Mouse (Mus musculus): ENCODE data around the gene AC170998.1.

Gene AC170998.1

GRCm38 (mm10) chr17:28725783-28726182 lies at the start of gene AC170998.1:
Gene AC170998.1 (plus strand): TSS chr17:28726083.
- no peak for DNase-seq

GRCm38 (mm10) chr17:28682311-28683084 lies 43.4 kb upstream of the AC170998.1 start:
- DNase-seq: no peak

GRCm38 (mm10) chr17:28683601-28684000 lies 42.3 kb upstream of the AC170998.1 start:
- no peak for DNase-seq

GRCm38 (mm10) chr17:28684631-28685030 lies 41.3 kb upstream of the AC170998.1 start:
- no peak for DNase-seq

- DNase-seq: no peak
Measured at GRCm38 (mm10) chr17:28687354-28687753, 38.5 kb upstream of the AC170998.1 start.

GRCm38 (mm10) chr17:28689586-28690283 lies 36.1 kb upstream of the AC170998.1 start, which contains the start of gene Slc26a8:
Gene Slc26a8 (minus strand): TSS chr17:28690233.
- peak; percentile 59 to 72 for DNase-seq

GRCm38 (mm10) chr17:28690776-28691686 lies 34.9 kb upstream of the AC170998.1 start, which contains the start of gene Mapk14:
Gene Mapk14 (plus strand): TSS chr17:28691329.
- DNase-seq: peak; percentile 98 to 99

GRCm38 (mm10) chr17:28691687-28692340 lies 34.1 kb upstream of the AC170998.1 start:
- peak; percentile 61 to 69 for DNase-seq

GRCm38 (mm10) chr17:28692341-28692710 lies 33.6 kb upstream of the AC170998.1 start:
- DNase-seq: peak; percentile 59 to 61

GRCm38 (mm10) chr17:28693086-28693485 lies 32.8 kb upstream of the AC170998.1 start:
- DNase-seq: no peak

- DNase-seq: no peak
Measured at GRCm38 (mm10) chr17:28694078-28694477, 31.8 kb upstream of the AC170998.1 start.

- no peak for DNase-seq
Measured at GRCm38 (mm10) chr17:28694832-28695231, 31.1 kb upstream of the AC170998.1 start.

- no peak for DNase-seq
Measured at GRCm38 (mm10) chr17:28696641-28697040, 29.2 kb upstream of the AC170998.1 start.

GRCm38 (mm10) chr17:28697290-28698195 lies 28.3 kb upstream of the AC170998.1 start:
- peak; percentile 37 to 43 for DNase-seq

GRCm38 (mm10) chr17:28698245-28698644 lies 27.6 kb upstream of the AC170998.1 start:
- peak; percentile 42 to 57 for DNase-seq

- DNase-seq: no peak
Measured at GRCm38 (mm10) chr17:28698672-28699071, 27.2 kb upstream of the AC170998.1 start.

- no peak for DNase-seq
Measured at GRCm38 (mm10) chr17:28699789-28700188, 26.1 kb upstream of the AC170998.1 start.

- DNase-seq: no peak
Measured at GRCm38 (mm10) chr17:28701171-28701570, 24.7 kb upstream of the AC170998.1 start.

- no peak for DNase-seq
Measured at GRCm38 (mm10) chr17:28701737-28702136, 24.1 kb upstream of the AC170998.1 start.

GRCm38 (mm10) chr17:28702646-28703045 lies 23.2 kb upstream of the AC170998.1 start:
- DNase-seq: no peak

GRCm38 (mm10) chr17:28706697-28707096 lies 19.2 kb upstream of the AC170998.1 start:
- no peak for DNase-seq
